Mouse (Mus musculus) heart, postnatal 0 days (tissue): ENCODE measurements around the gene Gria4.

ENCODE experiments used
- CTCF ChIP-seq: IDR thresholded peaks from 2 replicates; pipeline ENCODE4 v1.5.1; 2016; ENCODE audit warnings: antibody characterized with exemption, control low read depth, low read depth
- EP300 ChIP-seq: IDR thresholded peaks from 2 replicates; pipeline ENCODE4 v1.6.1; 2016; ENCODE audit warnings: antibody characterized with exemption, low read depth

DNA sequence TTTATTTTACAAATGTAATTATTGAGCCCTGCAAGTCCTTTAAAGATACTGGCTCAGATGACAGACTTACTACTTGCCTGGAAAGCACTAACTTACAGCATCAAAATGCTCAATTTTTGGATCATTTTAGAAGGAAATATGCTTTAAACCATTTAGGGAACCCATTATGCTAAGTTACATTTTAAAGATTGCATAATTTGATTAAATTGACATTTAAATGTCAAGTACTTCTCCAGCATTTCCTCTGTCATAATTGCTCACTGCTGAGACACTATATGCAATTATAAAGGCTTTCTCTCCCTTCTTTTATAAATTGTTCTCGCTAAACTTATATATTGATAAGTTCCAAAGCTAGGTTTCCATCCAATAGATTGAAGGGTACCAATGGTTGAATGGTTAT lies 108.9 kb downstream of the Gria4 start:
- no peak for TF ChIP-seq CTCF
- TF ChIP-seq EP300, result no peak
